Mouse (Mus musculus) heart, postnatal 14 days (tissue): Measurements from ENCODE around the gene Dgkb. TPM values are rescaled to one million over a fixed set of nuclear protein-coding genes. Genes with fewer than 3 reads are reported as not detected.
A peak's percentile ranks its signal among the peaks of the same experiment; 100 is the strongest.

Experiments
- DNase-seq, 2 experiments: peaks; one replicate each; pipeline ENCODE4 v3.0.0; 2021 to 2022
- intact Hi-C: fragments of 180-260 bp; cut with DNase I; formaldehyde crosslinking; loops from one replicate; pipeline ENCODE4 v1.15.1; 2025
- total RNA-seq, 2 experiments: library from RNA; stranded (reverse); gene quantifications; 2 replicates each; pipeline ENCODE4 v1.2.3; 2021

Gene Dgkb
- total RNA-seq, 2 experiments from 2014 or later: 0.80 to 1.6 TPM

- no peak for DNase-seq
- intact Hi-C loops: no loop called here
Measured at GRCm38 (mm10) chr12:37988066-37988591, 170.6 kb downstream of the Dgkb start.

GRCm38 (mm10) chr12:37993221-37993620 lies 175.7 kb downstream of the Dgkb start:
- intact Hi-C loops: no loop called here
- no peak for DNase-seq

- no peak for DNase-seq
- intact Hi-C loops: no loop called here
Measured at GRCm38 (mm10) chr12:37996417-37996946, 179.0 kb downstream of the Dgkb start.

GRCm38 (mm10) chr12:38017674-38018073 lies 200.1 kb downstream of the Dgkb start:
- DNase-seq: no peak
- intact Hi-C loops: no loop called here

- intact Hi-C loops: no loop called here
- no peak for DNase-seq
Measured at GRCm38 (mm10) chr12:38047256-38047655, 229.7 kb downstream of the Dgkb start.

GRCm38 (mm10) chr12:38088224-38088623 lies 270.7 kb downstream of the Dgkb start:
- intact Hi-C loops: no loop called here

GRCm38 (mm10) chr12:38111928-38112327 lies 294.4 kb downstream of the Dgkb start:
- DNase-seq: no peak
- intact Hi-C loops: loop anchor here (5.0 kb wide), 1 partner anchor 340 kb away; no protein-coding TSS in a partner anchor

More at GRCm38 (mm10) chr12:38088224-38088623, 270.7 kb downstream of the Dgkb start:
- DNase-seq: no peak

GRCm38 (mm10) chr12:38114990-38115615 lies 297.6 kb downstream of the Dgkb start:
- no peak for DNase-seq
- intact Hi-C loops: loop anchor here (5.0 kb wide), 1 partner anchor 343 kb away; no protein-coding TSS in a partner anchor

GRCm38 (mm10) chr12:38123524-38123923 lies 306.0 kb downstream of the Dgkb start:
- intact Hi-C loops: no loop called here
- peak in 1 of 2 experiments; percentile 4 for DNase-seq

GRCm38 (mm10) chr12:38125297-38125696 lies 307.8 kb downstream of the Dgkb start:
- DNase-seq: no peak
- intact Hi-C loops: no loop called here

- peak in 1 of 2 experiments; percentile 25 for DNase-seq
- intact Hi-C loops: loop anchor here (2.0 kb wide), 1 partner anchor 1366 kb away; no protein-coding TSS in a partner anchor
Measured at GRCm38 (mm10) chr12:38130209-38130915, 312.8 kb downstream of the Dgkb start.

GRCm38 (mm10) chr12:38136379-38136778 lies 318.9 kb downstream of the Dgkb start:
- intact Hi-C loops: no loop called here
- DNase-seq: no peak

GRCm38 (mm10) chr12:38140039-38140438 lies 322.5 kb downstream of the Dgkb start:
- intact Hi-C loops: no loop called here
- DNase-seq: peak in 1 of 2 experiments; percentile 2

- intact Hi-C loops: no loop called here
- DNase-seq: no peak
Measured at GRCm38 (mm10) chr12:38232665-38233064, 415.1 kb downstream of the Dgkb start.

- DNase-seq: no peak
- intact Hi-C loops: no loop called here
Measured at GRCm38 (mm10) chr12:38268856-38269255, 451.3 kb downstream of the Dgkb start.

GRCm38 (mm10) chr12:38301497-38301896 lies 484.0 kb downstream of the Dgkb start:
- intact Hi-C loops: no loop called here

GRCm38 (mm10) chr12:38303841-38304240 lies 486.3 kb downstream of the Dgkb start:
- DNase-seq: no peak
- intact Hi-C loops: no loop called here

More at GRCm38 (mm10) chr12:38301497-38301896, 484.0 kb downstream of the Dgkb start:
- no peak for DNase-seq

GRCm38 (mm10) chr12:38304245-38304644 lies 486.7 kb downstream of the Dgkb start:
- DNase-seq: no peak
- intact Hi-C loops: no loop called here

- DNase-seq: no peak
- intact Hi-C loops: no loop called here
Measured at GRCm38 (mm10) chr12:38309885-38310284, 492.4 kb downstream of the Dgkb start.

- no peak for DNase-seq
- intact Hi-C loops: no loop called here
Measured at GRCm38 (mm10) chr12:38327729-38328271, 510.3 kb downstream of the Dgkb start.

GRCm38 (mm10) chr12:38328779-38329178 lies 511.3 kb downstream of the Dgkb start:
- intact Hi-C loops: no loop called here
- DNase-seq: no peak
